Mouse (Mus musculus) right cerebral cortex, postnatal 10 days (tissue): ENCODE data around the gene Arg1.

Experiments used
- DNase-seq, 2 experiments: peaks; one replicate each; pipeline ENCODE4 v3.0.0; 2021; ENCODE audit warnings: low spot score in 2 of 2

The Arg1 gene

DNA sequence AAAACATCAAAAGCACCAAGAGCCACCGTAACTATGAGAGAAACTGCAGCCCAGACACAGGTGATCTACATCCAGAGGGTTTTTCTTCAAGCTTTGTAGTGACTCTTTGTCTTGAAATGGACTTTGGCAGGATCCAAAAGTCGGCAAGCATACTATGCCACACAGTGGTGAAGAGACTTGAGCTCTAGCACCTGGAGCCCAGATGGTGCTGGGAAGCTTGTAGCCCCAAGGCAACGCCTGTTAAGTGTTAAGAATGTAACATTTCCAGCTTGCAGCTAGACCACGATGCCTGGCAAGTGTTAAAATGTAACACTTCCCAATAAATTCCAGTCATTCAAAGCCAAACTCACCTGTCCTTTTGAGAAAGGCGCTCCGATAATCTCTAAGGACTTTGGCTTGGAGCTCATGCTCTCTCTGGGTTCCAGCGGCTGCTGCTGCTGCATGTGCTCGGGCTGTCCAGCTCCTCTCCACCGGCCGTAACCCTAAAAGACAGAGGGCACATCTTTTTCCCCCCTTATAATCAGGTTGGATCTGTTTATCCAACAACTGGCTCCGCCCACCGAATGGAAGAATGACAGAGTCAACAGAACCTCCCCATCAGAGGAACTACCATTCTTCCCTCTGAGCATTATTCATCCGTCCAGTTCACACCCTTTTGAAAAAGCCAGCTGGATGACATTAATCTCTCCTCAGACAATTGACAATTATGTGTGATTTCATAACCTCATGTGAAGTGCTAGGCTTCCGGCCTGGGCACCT lies at the start of gene Arg1:
Gene Arg1, minus strand, starts transcription at position 523 of the 759 bp plus-strand sequence.
- DNase-seq, result no peak

DNA sequence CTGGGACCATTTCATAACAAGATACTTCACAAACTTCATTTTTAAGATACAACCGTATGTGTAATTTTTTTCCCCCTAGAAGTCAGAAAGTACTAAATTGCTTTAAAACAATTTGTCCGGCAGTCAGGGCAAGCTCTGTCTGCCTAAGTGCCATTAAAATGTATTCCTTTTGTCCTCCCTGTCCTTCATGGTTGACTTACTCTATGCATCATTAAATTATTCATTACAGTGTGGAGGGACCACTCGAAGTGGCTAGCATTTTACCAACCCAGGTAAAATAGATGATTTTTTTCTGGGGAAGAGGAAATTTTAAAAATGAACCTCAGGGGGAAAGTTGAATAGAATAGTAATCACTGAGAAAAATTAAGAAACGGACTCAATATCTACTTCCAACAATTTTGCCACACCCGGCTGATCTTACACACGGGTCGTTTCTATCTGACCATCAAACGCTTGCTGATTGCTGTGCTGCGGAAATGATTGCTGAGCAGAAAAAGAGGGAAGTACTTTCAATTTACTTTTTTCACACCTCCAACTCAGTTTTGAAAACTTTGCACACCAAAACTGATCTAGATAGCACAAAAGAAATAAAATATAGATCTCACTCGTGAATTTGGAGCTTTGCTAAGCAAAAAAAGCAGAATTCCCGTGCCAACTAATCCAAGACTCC lies 46.7 kb upstream of the Arg1 start:
- no peak for DNase-seq

DNA sequence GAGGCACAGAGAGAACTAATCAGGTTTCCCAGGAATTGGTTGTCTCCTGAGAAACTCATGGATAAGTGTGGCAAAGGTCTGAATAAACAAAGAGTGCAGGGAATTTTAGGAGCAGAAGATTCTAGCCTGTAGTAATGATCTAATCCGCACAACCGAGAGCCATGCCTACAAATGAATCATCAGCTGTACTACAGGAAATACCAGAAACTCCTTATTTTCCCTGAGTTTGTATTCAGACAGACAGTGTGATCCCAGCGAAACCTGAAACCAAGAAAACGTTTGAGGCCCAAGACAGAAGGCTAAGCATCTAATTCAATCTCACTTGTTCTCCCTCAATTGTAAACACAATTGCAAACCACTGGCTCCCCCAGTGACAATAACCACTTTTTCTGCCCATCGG lies 46.1 kb upstream of the Arg1 start:
- DNase-seq, result no peak

DNA sequence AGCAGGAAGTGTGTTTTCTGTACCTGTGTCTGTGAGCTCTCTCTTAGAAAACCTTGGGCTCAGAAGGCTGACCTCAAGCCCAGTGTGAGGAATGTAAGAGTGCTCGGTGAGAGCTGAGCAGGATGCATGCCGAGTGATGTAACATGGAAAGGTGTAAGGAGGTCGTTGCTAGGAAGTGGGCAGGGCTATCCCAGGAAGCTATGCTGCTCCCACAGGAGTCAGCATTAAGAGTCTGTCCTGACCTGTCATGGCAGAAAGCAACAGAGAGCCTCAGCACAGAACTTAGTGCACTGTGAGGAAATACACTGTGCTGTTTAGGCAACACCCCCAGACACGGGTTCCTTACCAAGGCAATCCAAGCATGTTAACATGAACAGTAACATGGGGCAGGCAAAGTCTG lies 45.6 kb upstream of the Arg1 start:
- no peak for DNase-seq

DNA sequence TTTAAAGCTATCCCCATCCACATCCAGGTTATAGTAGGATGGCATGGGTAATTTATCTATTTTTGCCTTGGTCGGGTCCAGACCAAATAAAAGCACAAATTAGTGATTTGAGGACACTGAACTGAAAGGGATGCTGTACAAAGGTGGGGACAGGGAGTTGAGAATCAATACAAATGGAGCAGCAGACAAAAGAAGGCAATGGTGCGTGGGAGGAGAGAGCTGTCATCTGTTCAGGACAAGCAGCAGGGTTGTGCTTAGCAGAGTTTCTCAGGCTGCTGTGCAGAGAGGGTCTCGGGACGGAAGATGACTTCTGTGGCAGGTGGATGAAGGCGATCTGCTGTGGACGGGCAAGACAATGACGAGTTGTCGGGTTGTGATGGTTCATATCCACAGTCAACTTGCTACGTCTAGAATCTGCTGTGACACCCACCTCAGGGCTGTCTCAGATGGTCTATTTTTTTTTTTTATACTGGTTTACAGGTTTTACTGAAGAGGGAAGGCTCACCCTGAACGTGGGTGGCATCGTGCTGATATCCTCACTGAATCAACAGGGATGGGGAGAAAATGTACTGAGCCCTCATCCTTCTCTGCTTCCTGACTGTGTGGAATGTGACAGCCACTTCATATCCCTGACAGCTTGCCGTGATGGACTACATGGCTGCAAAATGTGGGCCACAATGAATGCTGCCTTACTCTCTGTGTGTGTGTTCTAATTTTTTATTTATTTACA lies 38.7 kb upstream of the Arg1 start:
- no peak for DNase-seq

DNA sequence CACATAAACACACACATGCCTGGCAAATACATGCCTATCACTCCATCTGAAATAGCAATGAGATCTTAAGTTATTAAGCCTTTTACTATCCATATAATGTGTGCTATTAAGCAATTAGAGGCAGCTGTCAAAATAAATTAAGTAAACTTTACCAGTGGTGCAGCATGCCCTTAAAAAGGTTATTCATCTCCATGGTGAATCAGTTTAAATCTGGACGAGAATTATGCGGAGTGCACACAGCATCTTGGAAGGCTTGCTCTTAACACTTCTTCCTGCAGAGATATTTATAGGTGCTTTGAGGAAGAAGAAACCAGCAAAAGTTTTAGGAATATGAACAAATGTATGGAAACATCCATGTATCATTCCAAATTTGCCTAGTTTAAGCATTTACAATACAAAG lies 34.6 kb upstream of the Arg1 start:
- DNase-seq, result no peak

DNA sequence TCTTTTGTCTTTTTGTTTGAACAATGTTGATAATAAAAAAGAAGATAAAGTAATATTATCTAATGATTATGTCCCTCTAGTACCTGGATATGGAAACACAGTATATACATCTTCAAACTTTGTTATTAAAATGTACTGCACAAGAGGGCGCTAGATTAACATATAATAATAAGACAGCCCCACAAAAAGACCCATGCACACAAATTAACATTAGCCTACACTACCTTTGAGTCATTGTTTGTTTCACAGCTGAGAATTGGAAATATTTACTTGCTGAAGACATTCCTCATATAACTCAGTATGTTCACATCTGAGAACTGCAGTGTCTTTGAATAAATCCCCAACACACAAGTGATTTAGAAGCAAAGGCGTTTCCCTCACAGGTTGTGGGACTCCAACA lies 33.8 kb upstream of the Arg1 start:
- no peak for DNase-seq

DNA sequence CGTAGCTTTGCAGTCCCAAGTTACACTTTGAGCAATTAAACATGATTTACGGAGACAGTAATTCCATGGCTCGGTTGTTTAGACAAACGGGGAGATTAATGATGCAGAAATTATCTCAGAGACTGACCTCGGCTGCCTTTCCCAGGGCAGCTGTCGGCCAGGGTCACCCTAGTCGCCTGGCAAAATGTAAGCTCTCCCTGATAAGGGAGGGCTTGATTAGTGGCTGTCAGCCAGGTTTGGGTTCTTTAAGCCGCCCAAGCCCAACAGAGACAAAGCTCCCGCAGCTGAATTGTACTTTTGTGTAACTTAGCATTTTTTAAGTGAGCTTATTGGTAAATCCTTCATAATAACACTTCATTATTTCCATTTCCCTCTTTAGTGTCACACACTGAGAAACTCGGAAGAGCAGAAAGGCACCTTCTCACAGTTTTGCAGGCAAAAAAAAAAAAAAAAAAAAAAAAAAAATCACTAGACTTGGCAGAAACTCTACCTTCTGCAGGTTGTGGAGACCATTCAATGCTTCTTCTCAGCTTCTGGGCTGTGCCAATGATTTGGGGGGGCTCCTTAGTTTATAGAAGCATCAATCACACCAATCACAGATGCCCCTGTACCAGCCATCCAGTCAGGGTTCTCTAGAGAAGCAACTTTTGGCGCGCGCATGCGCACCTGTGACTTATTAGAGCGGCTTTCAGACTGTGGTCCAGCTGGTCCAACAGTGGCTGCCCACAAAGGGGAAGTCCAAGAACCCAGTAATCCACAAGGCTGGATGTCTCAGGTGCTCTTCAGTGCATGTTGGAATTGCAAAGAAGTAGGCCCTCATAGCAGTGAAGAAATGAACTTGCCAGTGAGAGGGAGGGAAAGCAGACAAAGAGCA lies 32.0 kb upstream of the Arg1 start:
- no peak for DNase-seq

DNA sequence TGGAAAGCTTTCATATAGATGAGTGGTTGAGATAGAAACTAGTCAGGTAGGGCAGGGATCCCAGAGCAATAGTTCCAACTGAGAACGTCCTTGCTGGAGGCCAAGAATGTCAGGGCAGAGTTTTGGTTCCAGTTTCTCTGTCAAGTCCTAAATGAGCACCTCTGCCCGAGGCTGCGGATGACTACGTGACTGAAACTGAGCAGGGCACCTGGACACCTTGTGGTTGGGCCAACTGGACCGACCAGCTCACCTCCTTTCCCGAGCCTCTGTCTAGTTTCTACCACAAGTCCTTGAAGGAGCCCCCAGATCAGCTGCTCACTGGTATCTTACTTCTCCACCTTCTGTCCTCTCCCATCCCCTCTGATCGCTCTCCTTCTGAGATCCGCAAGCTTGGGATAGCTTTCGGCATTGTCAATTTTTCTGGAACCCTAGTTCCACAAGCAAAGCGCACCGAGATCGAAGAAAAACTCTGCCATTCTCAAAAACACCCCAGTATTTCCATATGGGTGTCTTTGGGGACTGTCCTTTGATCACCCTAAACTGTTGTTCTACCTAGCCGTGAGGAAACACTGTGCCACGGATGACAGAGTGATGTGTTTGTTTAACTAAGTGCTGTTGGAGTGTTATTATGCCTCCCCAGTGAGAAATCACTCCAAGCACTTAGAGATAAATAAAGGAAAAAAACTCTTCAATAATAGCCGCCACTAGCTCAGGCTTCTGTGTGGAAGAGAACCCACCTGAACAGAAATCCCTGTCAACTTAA lies 31.2 kb upstream of the Arg1 start:
- no peak for DNase-seq

DNA sequence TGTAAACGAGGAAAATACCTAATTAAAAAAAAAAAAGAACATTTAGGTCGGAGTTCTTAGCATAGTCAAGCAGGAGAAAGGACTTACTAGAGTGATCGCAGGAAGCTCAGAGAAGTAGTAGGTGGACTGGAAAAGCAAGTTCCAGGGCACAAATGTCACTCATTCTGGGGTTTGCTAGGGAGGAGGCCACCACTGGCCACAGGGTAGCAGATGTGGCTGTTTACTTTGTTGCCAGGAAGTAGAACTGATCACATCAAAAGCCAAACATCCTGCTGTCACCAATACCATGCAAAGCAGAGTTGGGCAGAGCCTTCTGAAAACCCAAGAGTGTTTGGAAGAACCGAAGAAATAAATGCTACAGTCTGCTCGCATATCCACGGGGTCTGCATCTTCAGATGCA lies 26.6 kb upstream of the Arg1 start:
- DNase-seq, result no peak

DNA sequence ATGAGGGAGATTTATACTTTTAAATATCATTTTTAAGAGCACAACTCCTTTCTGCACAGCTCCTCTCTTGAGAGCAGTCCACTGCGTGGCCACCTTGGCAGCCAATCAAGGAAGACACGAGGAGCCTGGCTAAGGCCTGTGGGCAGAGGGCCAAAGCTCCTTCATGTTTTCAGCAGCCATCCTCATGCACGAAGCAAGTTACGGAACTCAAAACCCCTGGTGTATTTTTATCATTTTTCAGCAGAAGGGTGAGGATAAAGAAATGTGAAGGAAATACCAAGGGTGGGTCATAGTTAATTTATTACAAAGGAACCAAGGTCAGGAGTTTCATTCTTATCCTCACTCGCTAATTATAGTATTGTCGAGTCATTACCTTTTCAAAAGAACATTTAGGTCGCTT lies 25.3 kb upstream of the Arg1 start:
- no peak for DNase-seq

DNA sequence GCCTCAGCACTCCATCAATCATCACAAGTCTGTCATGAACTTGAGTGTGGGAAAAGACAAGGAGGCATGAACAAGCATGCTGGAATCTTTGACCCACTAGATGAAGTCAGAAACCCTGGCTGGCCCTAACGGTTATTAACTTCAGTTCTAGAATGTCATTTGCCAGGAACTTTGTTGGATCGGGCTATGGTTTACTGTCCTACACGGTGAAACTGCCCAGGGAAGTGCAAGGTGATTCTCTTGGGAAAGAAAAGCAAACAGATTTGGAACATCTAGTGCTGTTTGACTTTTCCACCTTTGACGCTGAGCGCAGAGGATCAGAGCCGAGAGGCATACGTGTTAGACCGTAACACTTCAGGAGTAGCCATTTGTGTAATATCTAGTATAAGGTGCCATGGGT lies 24.3 kb upstream of the Arg1 start:
- no peak for DNase-seq

DNA sequence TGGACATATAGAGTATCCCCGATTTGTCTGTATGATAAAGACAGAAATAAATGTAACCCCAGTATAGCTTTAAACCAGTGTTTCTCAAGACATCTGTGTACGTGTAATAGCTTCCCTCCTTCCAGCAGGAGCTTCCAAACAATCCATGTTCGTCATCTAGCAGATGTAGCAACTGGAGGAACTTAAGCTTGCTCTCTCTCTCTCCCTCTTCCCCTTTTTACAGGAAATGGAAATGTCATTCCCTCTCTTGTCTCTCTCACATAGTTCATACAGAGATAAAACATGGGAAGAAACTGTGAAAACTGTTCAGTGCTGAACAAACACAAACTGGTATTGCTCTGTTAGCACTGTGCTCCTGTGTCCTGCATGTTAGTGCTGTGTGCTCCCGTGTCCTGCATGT lies 22.9 kb upstream of the Arg1 start:
- no peak for DNase-seq

DNA sequence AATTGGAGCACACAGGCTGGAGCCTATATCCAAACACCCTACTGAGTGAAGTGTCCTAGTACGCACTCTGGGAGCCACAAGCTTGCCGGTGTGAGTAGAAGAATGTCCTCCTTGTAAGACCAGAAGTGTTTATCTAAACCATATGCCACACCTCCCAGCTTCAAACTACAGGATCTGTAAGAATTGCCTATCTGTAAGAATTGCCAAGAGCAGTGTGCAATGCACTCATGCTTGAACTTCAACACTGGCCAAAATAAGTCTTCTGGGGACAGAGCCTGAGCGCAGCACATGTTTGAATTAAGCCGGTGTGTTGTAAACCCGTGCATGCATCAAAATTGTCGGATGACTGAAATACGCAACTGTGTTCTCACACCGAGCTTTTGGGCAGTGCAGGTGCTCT lies 21.0 kb upstream of the Arg1 start:
- no peak for DNase-seq

DNA sequence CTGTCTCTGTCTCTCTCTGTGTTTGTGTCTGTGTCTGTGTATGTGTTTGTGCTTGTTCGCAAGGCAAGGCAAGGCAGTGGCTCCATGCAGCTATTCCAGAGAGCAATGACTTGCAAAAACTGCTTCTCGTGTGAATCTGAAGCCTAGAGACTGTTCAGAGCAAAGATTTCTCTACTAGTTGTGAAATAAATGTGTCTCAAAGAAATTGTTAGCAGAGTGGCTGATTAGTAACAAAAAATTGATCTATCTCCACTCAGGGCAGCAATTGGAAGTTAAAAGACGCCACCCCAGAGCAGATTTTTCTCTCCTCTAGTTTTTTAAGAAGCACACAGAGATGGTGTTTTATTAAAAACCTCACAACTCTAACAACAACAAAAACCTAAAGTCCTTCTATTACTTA lies 20.6 kb upstream of the Arg1 start:
- no peak for DNase-seq

DNA sequence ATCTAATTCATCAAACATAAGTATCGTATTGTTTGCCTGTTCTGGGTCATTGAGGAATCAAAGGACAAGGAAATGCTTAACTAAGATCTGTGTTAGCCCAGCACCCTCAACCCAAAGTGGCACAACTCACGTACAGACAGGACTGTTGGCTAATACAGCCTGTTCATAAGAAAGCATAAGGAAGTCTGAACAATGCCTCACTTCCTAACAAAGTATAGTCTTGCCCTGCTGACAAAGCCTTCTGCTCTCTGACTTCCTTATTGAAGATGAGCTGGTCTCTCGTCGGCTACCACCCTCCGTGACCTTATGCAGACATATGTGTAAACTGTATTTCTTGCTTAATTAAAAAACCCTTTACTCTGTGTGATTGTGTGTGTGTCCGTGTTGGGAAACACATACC lies 2.9 kb upstream of the Arg1 start:
- DNase-seq, result no peak

DNA sequence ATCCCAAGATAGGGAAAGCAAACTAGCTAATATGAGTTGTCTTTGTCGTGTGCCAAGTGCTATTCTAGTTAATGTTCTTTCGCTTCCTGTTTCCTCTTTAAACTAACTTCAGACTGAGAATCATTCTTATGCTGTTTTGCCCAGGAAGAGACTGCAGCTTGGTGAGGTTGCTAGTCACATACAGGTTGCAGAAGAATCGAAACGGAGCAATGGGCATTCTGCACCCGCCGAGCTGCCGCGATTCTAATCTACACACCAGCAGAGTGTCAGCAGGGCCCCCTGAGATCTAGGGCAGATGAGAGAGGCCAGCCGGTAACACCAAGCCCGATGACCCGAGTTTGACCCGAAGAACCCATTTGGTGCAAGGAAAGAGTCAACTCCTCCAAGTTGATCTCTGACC lies 788 bp upstream of the Arg1 start:
- DNase-seq, result peak; percentile 29 to 33

DNA sequence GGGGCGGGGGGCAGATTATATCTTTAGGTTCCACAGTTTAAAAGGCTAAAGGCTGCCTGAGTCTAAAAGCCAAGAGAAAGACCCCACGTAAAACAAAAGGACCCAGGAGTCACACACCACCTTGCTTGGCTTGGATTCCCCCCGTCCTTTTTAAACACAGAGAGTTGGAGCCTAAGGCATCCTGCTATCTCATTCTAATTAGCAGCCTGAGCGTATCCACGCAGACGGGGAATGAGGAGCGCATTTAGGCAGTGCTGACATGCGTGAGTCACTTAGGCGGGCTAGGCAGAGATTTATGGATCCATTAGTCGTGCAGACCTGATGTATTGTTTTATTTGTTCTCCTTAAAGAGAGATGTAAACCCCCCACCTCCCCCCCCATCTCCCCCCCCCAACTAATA lies 904 bp downstream of the Arg1 start:
- DNase-seq, result no peak

DNA sequence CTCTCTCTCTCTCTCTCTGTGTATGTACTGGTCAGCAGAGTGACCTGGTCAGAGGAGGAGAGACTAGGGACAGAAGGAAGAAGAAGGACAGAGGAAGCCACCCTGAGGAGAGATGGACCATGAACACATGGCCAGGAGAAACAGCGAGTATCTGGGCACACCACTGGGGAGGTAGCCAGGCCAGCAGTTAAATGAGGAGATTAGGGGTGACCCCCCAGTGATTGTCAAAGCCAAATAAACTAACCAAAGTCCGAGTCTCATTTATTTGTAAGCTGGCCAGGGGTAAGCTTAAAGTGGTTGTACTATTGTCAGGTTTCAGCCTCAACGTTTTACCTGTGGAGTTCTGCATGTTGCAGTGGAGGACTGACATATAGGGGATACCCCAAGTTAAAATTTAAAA lies 3.0 kb downstream of the Arg1 start:
- no peak for DNase-seq

DNA sequence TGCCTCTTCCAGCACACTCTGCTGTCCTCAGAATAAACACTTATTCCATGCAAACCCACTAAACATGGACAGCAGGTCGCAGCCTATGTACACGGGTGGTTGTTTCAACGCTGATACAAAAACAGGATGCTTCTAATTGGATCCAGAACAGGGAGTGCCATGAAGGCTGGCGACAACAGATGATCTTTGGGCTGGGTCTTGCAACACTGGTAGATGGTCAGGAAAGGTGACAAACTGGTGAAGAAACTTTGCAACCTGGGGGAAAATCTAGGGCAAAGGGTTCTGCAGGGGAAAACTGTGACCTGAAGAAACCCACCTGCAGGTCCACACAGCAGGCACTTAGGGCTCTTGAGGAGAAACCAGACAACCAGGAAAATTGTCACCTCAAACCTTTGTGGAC lies 4.3 kb downstream of the Arg1 start:
- no peak for DNase-seq

DNA sequence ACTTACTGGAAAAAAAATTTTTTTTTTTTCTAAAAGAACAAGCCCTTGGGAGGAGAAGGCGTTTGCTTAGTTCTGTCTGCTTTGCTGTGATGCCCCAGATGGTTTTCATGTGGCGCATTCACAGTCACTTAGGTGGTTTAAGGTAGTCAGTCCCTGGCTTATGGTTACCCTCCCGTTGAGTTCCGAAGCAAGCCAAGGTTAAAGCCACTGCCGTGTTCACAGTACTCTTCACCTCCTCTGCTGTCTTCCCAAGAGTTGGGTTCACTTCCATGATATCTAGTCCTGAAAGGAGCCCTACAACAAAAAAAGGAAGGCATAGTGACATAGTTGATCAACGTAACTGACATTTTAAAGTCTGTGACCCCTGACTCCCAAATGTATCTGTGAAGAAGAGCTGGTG lies 11.8 kb downstream of the Arg1 start:
- DNase-seq, result no peak
